Mouse (Mus musculus): ENCODE results near the gene Bbs7. TPM values are rescaled to one million over a fixed set of nuclear protein-coding genes. Genes with fewer than 3 reads are reported as not detected.
"Not testable (repeated sequence)": the region's sequence is repeated elsewhere in the genome, so short reads cannot be mapped to it uniquely, and the experiment has no call there.

The Bbs7 gene
- polyA plus RNA-seq, 1 experiment from 2014 or later = 23.7 TPM

- peak overlapping the region; percentile 73 for H3K4me2 ChIP-seq (ENCODE audit: low read length)
- no peaks in the 10 kb centered on the region for H3K9me3 ChIP-seq (ENCODE audit: control insufficient read depth, low read length)
- H3K4me1 ChIP-seq (ENCODE audit: control insufficient read depth, insufficient read depth, low read depth, low read length) = peaks cover 7% of the 10 kb centered on the region
- 58% methylated on average over 5 of the region's 5 CpGs for WGBS
- H3K27ac ChIP-seq (ENCODE audit: low read depth, low read length) = no peak overlapping the region
- H3K36me3 ChIP-seq (ENCODE audit: control insufficient read depth, insufficient read depth, low read length) = no peaks in the 10 kb centered on the region; the same call in 1 of the 2 replicates
- ATAC-seq = no peak
- peak overlapping the region; percentile 86 for H3K4me3 ChIP-seq (ENCODE audit: low read length)
- H3K27me3 ChIP-seq (replicated peaks; ENCODE audit: control insufficient read depth, insufficient read depth, low read length) = no peaks in the 10 kb centered on the region
- no peak overlapping the region for H3K9ac ChIP-seq (ENCODE audit: low read depth, low read length)
Observed at GRCm38 (mm10) chr3:36613908-36614255, 605 bp upstream of the Bbs7 start.

GRCm38 (mm10) chr3:36612687-36613086, 590 bp downstream of the Bbs7 start:
- peak overlapping the region; percentile 95 for H3K9ac ChIP-seq (ENCODE audit: low read depth, low read length)
- H3K27ac ChIP-seq (ENCODE audit: low read depth, low read length) = peak overlapping the region; percentile 84
- peak overlapping the region; percentile 73 for H3K4me2 ChIP-seq (ENCODE audit: low read length)
- no peaks in the 10 kb centered on the region for H3K9me3 ChIP-seq (ENCODE audit: control insufficient read depth, low read length)
- no peaks in the 10 kb centered on the region for H3K27me3 ChIP-seq (replicated peaks; ENCODE audit: control insufficient read depth, insufficient read depth, low read length)
- H3K4me3 ChIP-seq (ENCODE audit: low read length) = peak overlapping the region; percentile 86
- H3K36me3 ChIP-seq (ENCODE audit: control insufficient read depth, insufficient read depth, low read length) = no peaks in the 10 kb centered on the region; the same call in 1 of the 2 replicates
- peaks cover 7% of the 10 kb centered on the region for H3K4me1 ChIP-seq (ENCODE audit: control insufficient read depth, insufficient read depth, low read depth, low read length)
- WGBS = under 1% methylated on average over 6 of the region's 6 CpGs
- ATAC-seq = peak; percentile 48

DNA sequence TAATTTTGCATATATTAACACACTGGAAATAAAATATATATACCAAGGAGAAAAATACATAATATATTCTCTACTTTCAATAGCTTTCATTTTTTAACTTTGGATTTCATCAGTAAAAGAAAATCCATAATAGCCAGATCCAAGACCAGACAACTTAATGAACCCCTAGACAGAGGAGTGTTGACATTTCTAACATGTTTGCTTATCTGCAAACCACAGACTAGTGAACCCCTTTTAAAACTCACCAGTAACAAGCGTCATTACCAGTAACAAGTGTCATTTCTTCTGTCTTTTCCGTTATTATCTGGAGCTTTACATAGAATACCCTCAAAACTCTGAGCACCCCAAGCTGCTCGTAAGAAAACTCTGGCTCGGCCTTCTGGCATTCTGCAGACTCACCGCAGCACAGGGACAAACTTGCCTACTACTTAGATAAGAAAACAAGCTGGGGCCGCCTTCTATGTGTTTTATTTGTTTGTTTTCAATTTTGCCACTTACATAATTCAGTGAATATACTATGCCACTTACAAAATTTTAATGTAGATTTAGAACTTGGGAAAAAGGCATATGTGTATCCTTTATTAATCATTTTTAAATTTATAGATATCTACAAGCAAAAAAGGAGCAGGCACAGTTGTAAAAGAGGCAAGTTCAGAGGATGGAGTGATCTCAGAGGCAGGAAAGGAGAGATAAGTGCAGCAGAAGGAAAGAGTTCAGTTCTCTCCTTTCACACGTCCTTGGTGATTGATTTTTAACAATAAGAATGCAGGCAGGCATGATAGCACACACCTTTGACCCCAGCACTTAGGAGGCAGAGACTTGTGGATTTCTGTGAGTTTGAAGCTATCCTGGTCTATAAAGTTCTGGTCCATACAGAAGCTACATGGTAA, 7.1 kb downstream of the Bbs7 start:
- Histone ChIP-seq H3K4me2 (ENCODE audit: low read length) (no peak overlapping the region), H3K9ac (ENCODE audit: low read depth, low read length) (no peak overlapping the region), H3K36me3 (ENCODE audit: control insufficient read depth, insufficient read depth, low read length) (peaks cover 2% of the 10 kb centered on the region; the same call in 1 of the 2 replicates), H3K27ac (ENCODE audit: low read depth, low read length) (no peak overlapping the region), H3K9me3 (ENCODE audit: control insufficient read depth, low read length) (no peaks in the 10 kb centered on the region), H3K4me1 (ENCODE audit: control insufficient read depth, insufficient read depth, low read depth, low read length) (no peaks in the 10 kb centered on the region), H3K27me3 (replicated peaks; ENCODE audit: control insufficient read depth, insufficient read depth, low read length) (no peaks in the 10 kb centered on the region), H3K4me3 (ENCODE audit: low read length) (no peak overlapping the region)
- 84% methylated on average over 7 of the region's 7 CpGs for WGBS
- no peak for ATAC-seq

DNA sequence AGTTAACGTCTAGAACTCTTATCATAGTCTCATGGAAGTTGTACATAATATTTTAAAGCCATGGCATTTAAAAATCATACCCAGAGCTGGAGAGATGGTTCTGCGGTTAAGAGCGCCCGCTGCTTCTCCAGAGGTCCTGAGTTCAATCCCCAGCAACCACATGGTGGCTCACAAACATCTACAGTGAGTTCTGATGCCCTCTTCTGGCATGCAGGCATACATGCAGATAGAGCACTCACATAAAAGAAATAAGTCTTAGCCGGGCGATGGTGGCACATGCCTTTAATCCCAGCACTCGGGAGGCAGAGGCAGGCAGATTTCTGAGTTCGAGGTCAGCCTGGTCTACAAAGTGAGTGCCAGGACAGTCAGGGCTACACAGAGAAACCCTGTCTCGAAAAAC, 13.5 kb downstream of the Bbs7 start:
- H3K4me1 ChIP-seq (ENCODE audit: control insufficient read depth, insufficient read depth, low read depth, low read length); H3K4me3 ChIP-seq (ENCODE audit: low read length); H3K4me2 ChIP-seq (ENCODE audit: low read length); H3K9me3 ChIP-seq (ENCODE audit: control insufficient read depth, low read length); H3K36me3 ChIP-seq (ENCODE audit: control insufficient read depth, insufficient read depth, low read length); H3K27me3 ChIP-seq (replicated peaks; ENCODE audit: control insufficient read depth, insufficient read depth, low read length); H3K9ac ChIP-seq (ENCODE audit: low read depth, low read length); ATAC-seq; H3K27ac ChIP-seq (ENCODE audit: low read depth, low read length): not testable (repeated sequence)
- 91% methylated on average over 8 of the region's 9 CpGs for WGBS

- Histone ChIP-seq H3K36me3 (ENCODE audit: control insufficient read depth, insufficient read depth, low read length) (peaks cover 6% of the 10 kb centered on the region), H3K27me3 (replicated peaks; ENCODE audit: control insufficient read depth, insufficient read depth, low read length) (no peaks in the 10 kb centered on the region), H3K4me2 (ENCODE audit: low read length) (no peak overlapping the region), H3K4me1 (ENCODE audit: control insufficient read depth, insufficient read depth, low read depth, low read length) (no peaks in the 10 kb centered on the region), H3K27ac (ENCODE audit: low read depth, low read length) (no peak overlapping the region), H3K9ac (ENCODE audit: low read depth, low read length) (no peak overlapping the region), H3K4me3 (ENCODE audit: low read length) (no peak overlapping the region), H3K9me3 (ENCODE audit: control insufficient read depth, low read length) (no peaks in the 10 kb centered on the region)
- ATAC-seq = no peak
- WGBS = 66% methylated on average over 3 of the region's 3 CpGs
Observed at GRCm38 (mm10) chr3:36598811-36599210, 14.5 kb downstream of the Bbs7 start.

GRCm38 (mm10) chr3:36571827-36572378, 41.4 kb downstream of the Bbs7 start, which contains the start of gene Ccna2:
Gene Ccna2 (minus strand): TSS chr3:36572150.
- WGBS = under 1% methylated on average over 60 of the region's 60 CpGs
- ATAC-seq = peak; percentile 100
- peak within 1 kb of the TSS; percentile 71 for H3K27ac ChIP-seq (ENCODE audit: low read depth, low read length)
- peak within 1 kb of the TSS; percentile 100 for H3K4me2 ChIP-seq (ENCODE audit: low read length)
- peak within 1 kb of the TSS; percentile 77 for H3K4me3 ChIP-seq (ENCODE audit: low read length)
- H3K9me3 ChIP-seq (ENCODE audit: control insufficient read depth, low read length) = no peaks in the 10 kb centered on the region
- no peaks in the 10 kb centered on the region for H3K27me3 ChIP-seq (replicated peaks; ENCODE audit: control insufficient read depth, insufficient read depth, low read length)
- H3K4me1 ChIP-seq (ENCODE audit: control insufficient read depth, insufficient read depth, low read depth, low read length) = peaks cover 6% of the 10 kb centered on the region
- peak within 1 kb of the TSS; percentile 71 for H3K9ac ChIP-seq (ENCODE audit: low read depth, low read length)
- peaks cover 8% of the 10 kb centered on the region for H3K36me3 ChIP-seq (ENCODE audit: control insufficient read depth, insufficient read depth, low read length)

GRCm38 (mm10) chr3:36571361-36571826, 41.9 kb downstream of the Bbs7 start:
- Histone ChIP-seq H3K4me1 (ENCODE audit: control insufficient read depth, insufficient read depth, low read depth, low read length) (peaks cover 6% of the 10 kb centered on the region), H3K9me3 (ENCODE audit: control insufficient read depth, low read length) (no peaks in the 10 kb centered on the region), H3K36me3 (ENCODE audit: control insufficient read depth, insufficient read depth, low read length) (peaks cover 12% of the 10 kb centered on the region), H3K27me3 (replicated peaks; ENCODE audit: control insufficient read depth, insufficient read depth, low read length) (no peaks in the 10 kb centered on the region), H3K9ac (ENCODE audit: low read depth, low read length) (peak overlapping the region; percentile 65), H3K27ac (ENCODE audit: low read depth, low read length) (no peak overlapping the region), H3K4me2 (ENCODE audit: low read length) (peak overlapping the region; percentile 100), H3K4me3 (ENCODE audit: low read length) (peak overlapping the region; percentile 77)
- ATAC-seq = no peak; the same call in 1 of the 2 replicates
- WGBS = under 1% methylated on average over 40 of the region's 46 CpGs

- H3K9me3 ChIP-seq (ENCODE audit: control insufficient read depth, low read length) = no peaks in the 10 kb centered on the region
- H3K9ac ChIP-seq (ENCODE audit: low read depth, low read length) = no peak overlapping the region
- H3K27me3 ChIP-seq (replicated peaks; ENCODE audit: control insufficient read depth, insufficient read depth, low read length) = no peaks in the 10 kb centered on the region
- no peak overlapping the region for H3K27ac ChIP-seq (ENCODE audit: low read depth, low read length)
- peaks cover 6% of the 10 kb centered on the region for H3K4me1 ChIP-seq (ENCODE audit: control insufficient read depth, insufficient read depth, low read depth, low read length)
- peaks cover 19% of the 10 kb centered on the region for H3K36me3 ChIP-seq (ENCODE audit: control insufficient read depth, insufficient read depth, low read length)
- peak overlapping the region; percentile 100; the same call in 1 of the 2 replicates for H3K4me2 ChIP-seq (ENCODE audit: low read length)
- WGBS = 85% methylated on average over 5 of the region's 5 CpGs
- no peak overlapping the region for H3K4me3 ChIP-seq (ENCODE audit: low read length)
- ATAC-seq = no peak
Observed at GRCm38 (mm10) chr3:36569836-36570235, 43.4 kb downstream of the Bbs7 start.

GRCm38 (mm10) chr3:36563666-36564065, 49.6 kb downstream of the Bbs7 start:
- no peak overlapping the region for H3K27ac ChIP-seq (ENCODE audit: low read depth, low read length)
- H3K27me3 ChIP-seq (replicated peaks; ENCODE audit: control insufficient read depth, insufficient read depth, low read length) = no peaks in the 10 kb centered on the region
- no peak for ATAC-seq
- no peak overlapping the region for H3K9ac ChIP-seq (ENCODE audit: low read depth, low read length)
- no peaks in the 10 kb centered on the region for H3K4me1 ChIP-seq (ENCODE audit: control insufficient read depth, insufficient read depth, low read depth, low read length)
- H3K9me3 ChIP-seq (ENCODE audit: control insufficient read depth, low read length) = no peaks in the 10 kb centered on the region
- no peak overlapping the region for H3K4me3 ChIP-seq (ENCODE audit: low read length)
- 99% methylated on average over 3 of the region's 3 CpGs for WGBS
- peaks cover 39% of the 10 kb centered on the region for H3K36me3 ChIP-seq (ENCODE audit: control insufficient read depth, insufficient read depth, low read length)
- no peak overlapping the region for H3K4me2 ChIP-seq (ENCODE audit: low read length)

Measured in hindbrain, embryonic 16.5 days (tissue).